In genomic region chr9:87015938-87016294, GRCm38 (mm10) we compare ENCODE assay signal across 8 mouse cellular contexts. TPM values are rescaled to one million over a fixed set of nuclear protein-coding genes. Genes with fewer than 3 reads are reported as not detected.
DNase-seq lines count a peak whose midpoint lies in the region; ATAC-seq and TF ChIP-seq lines count a peak whose summit lies in the region.

No protein-coding gene starts in this region.

- TF ChIP-seq CTCF in left cerebral cortex, adult 2 months (IDR thresholded peaks at IDR 0.05) = no peak

- H3K4me2 ChIP-seq in embryonic facial prominence, embryonic 14.5 days (ENCODE audit: low read depth, low read length) = peak overlapping the region; percentile 59
- peak overlapping the region; percentile 86 for H3K4me2 ChIP-seq in intestine, embryonic 14.5 days (ENCODE audit: low read length)

- peak overlapping the region; percentile 73 for H3K4me3 ChIP-seq in left cerebral cortex, adult 2 months
- peak overlapping the region; percentile 49 for H3K4me3 ChIP-seq in embryonic facial prominence, embryonic 14.5 days (ENCODE audit: low read depth, low read length)
- peak overlapping the region; percentile 42 for H3K4me3 ChIP-seq in intestine, embryonic 14.5 days (ENCODE audit: low read depth, low read length)

- peak overlapping the region; percentile 93 for H3K27ac ChIP-seq in left cerebral cortex, adult 2 months
- H3K27ac ChIP-seq in embryonic facial prominence, embryonic 14.5 days (replicated peaks; ENCODE audit: low read depth, low read length) = no peak overlapping the region
- no peak overlapping the region for H3K27ac ChIP-seq in intestine, embryonic 14.5 days (ENCODE audit: low read depth)

- no peak for DNase-seq in left cerebral cortex, adult 2 months (ENCODE audit: extremely low spot score in 1 of 2, low spot score in 2 of 2)
- no peak for DNase-seq in left cerebral cortex, adult 11 months (ENCODE audit: low spot score)
- DNase-seq in embryonic facial prominence, embryonic 14.5 days (ENCODE audit: low spot score) = no peak
- DNase-seq in intestine, embryonic 14.5 days (ENCODE audit: low spot score) = no peak
- no peak for DNase-seq in ovary, adult 18-20 months (ENCODE audit: low spot score)
- no peak for DNase-seq in layer of hippocampus, postnatal 10 days (ENCODE audit: low spot score in 2 of 2)

- intact Hi-C loops in left cerebral cortex, adult 2 months (cut with DNase I) = loop anchor here (1.0 kb wide), 1 partner anchor 136 kb away; the partner anchor contains the start of gene Snap91

- peaks cover 47% of the 10 kb centered on the region for H3K27me3 ChIP-seq in embryonic facial prominence, embryonic 14.5 days (replicated peaks; ENCODE audit: control insufficient read depth, insufficient read depth, low read length)
- H3K27me3 ChIP-seq in intestine, embryonic 14.5 days (replicated peaks; ENCODE audit: control insufficient read depth, insufficient read depth, low read length) = peaks cover 52% of the 10 kb centered on the region

- 5% methylated on average over 10 of the region's 10 CpGs for WGBS in embryonic facial prominence, embryonic 14.5 days
- WGBS in intestine, embryonic 14.5 days = 6% methylated on average over 10 of the region's 10 CpGs

- H3K9ac ChIP-seq in embryonic facial prominence, embryonic 14.5 days (ENCODE audit: low read depth, low read length) = no peak overlapping the region
- no peak overlapping the region for H3K9ac ChIP-seq in intestine, embryonic 14.5 days (ENCODE audit: low read length)

- ATAC-seq in embryonic facial prominence, embryonic 14.5 days (ENCODE audit: low read depth) = no peak
- no peak; the same call in 1 of the 2 replicates for ATAC-seq in intestine, embryonic 14.5 days (replicated peaks; ENCODE audit: low FRiP score, low TSS enrichment, low read depth)
- 0 out of 2 replicates have a peak, but pooled peaks have one; percentile 29 for ATAC-seq in monocyte, adult 5-6 weeks (replicated peaks; ENCODE audit: insufficient number of reproducible peaks, low FRiP score, low TSS enrichment, poor library complexity, severe bottlenecking)
- no peak for ATAC-seq in CD4-positive, CD25-positive, alpha-beta regulatory T cell, adult 4 months

- H3K4me1 ChIP-seq in embryonic facial prominence, embryonic 14.5 days (ENCODE audit: control insufficient read depth, insufficient read depth, low read length) = no peaks in the 10 kb centered on the region
- H3K4me1 ChIP-seq in intestine, embryonic 14.5 days (replicated peaks; ENCODE audit: control insufficient read depth, insufficient read depth, low read length) = no peaks in the 10 kb centered on the region

- no peaks in the 10 kb centered on the region for H3K9me3 ChIP-seq in embryonic facial prominence, embryonic 14.5 days (ENCODE audit: control insufficient read depth, low read length)
- H3K9me3 ChIP-seq in intestine, embryonic 14.5 days (ENCODE audit: control insufficient read depth, low read length) = no peaks in the 10 kb centered on the region

- no peaks in the 10 kb centered on the region for H3K36me3 ChIP-seq in embryonic facial prominence, embryonic 14.5 days (ENCODE audit: control insufficient read depth, insufficient read depth, low read length)
- H3K36me3 ChIP-seq in intestine, embryonic 14.5 days (ENCODE audit: control insufficient read depth, insufficient read depth, low read length) = no peaks in the 10 kb centered on the region

RNA-seq across cellular contexts. Expression of gene Ripply2, which starts 0.6 kb away (rescaled TPM):
- 1 to 10 TPM; 8.1 to 8.8 TPM for total RNA-seq in left cerebral cortex, adult 2 months (2021)
- 0.32 TPM in 1 of 2 replicates, not detected in the other for polyA plus RNA-seq in embryonic facial prominence, embryonic 14.5 days (2014; fragmentation: Nextera tagmentation; extraction: Ambion mirVana)
- polyA plus RNA-seq in intestine, embryonic 14.5 days (2014; fragmentation: Nextera tagmentation; extraction: Ambion mirVana) = 0.35 TPM in 1 of 2 replicates, not detected in the other
- not detected in 3 replicates for total RNA-seq in monocyte, adult 5-6 weeks (2017)
- polyA plus RNA-seq in CD4-positive, CD25-positive, alpha-beta regulatory T cell, adult 4 months (2017; shearing (Covaris generic)) = not detected
- total RNA-seq in layer of hippocampus, postnatal 10 days (2021) = 1 to 10 TPM; 7.0 to 9.1 TPM

RNA-seq across cellular contexts. Expression of gene Cyb5r4, which starts 5.9 kb away (rescaled TPM):
- total RNA-seq in left cerebral cortex, adult 2 months (2021) = 10 to 100 TPM; 38.6 to 38.7 TPM
- polyA plus RNA-seq in embryonic facial prominence, embryonic 14.5 days (2014; fragmentation: Nextera tagmentation; extraction: Ambion mirVana) = 41.5 and 43.2 TPM in 2 replicates
- polyA plus RNA-seq in intestine, embryonic 14.5 days (2014; fragmentation: Nextera tagmentation; extraction: Ambion mirVana) = 49.7 and 52.9 TPM in 2 replicates
- total RNA-seq in monocyte, adult 5-6 weeks (2017) = 132 to 205 TPM (median 190 TPM) in 3 replicates
- polyA plus RNA-seq in CD4-positive, CD25-positive, alpha-beta regulatory T cell, adult 4 months (2017; shearing (Covaris generic)) = 10 to 100 TPM; 23.7 to 25.6 TPM
- total RNA-seq in layer of hippocampus, postnatal 10 days (2021) = 10 to 100 TPM; 26.0 to 31.9 TPM
